Mouse (Mus musculus) gastrocnemius, postnatal 36 days (tissue): ENCODE data around the gene Lrrc51. TPM values are rescaled to one million over a fixed set of nuclear protein-coding genes. Genes with fewer than 3 reads are reported as not detected.
"Not testable (repeated sequence)": the region's sequence is repeated elsewhere in the genome, so short reads cannot be mapped to it uniquely, and the experiment has no call there.

Experiments
- DNase-seq, 2 experiments: peaks; one replicate each; pipeline ENCODE4 v3.0.0; 2022
- intact Hi-C: fragments of 180-260 bp; cut with DNase I; formaldehyde crosslinking; loops from one replicate; pipeline ENCODE4 v1.15.1; 2025
- total RNA-seq, 2 experiments: library from RNA; stranded (reverse); gene quantifications; 2 replicates each; pipeline ENCODE4 v1.2.3; 2021

The Lrrc51 gene
- total RNA-seq, 2 experiments from 2014 or later: 2.9 to 3.2 TPM

DNA sequence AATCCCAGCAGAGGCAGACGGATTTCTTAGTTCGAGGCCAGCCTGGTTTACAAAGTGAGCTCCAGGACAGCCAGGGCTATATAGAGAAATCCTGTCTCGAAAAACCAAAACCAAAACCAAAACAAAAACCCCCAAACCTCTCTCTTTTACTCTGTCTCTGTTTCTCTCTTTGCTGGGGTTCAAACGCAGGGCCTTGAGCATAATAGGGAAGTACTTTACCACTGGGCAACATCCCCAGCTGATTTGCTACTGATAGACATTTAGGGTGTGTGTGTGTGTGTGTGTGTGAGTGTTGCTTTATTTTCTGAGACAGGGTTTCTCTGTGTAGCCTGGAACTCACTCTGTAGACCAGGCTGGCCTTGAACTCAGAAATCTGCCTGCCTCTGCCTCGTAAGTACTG is 15.3 kb upstream of the Lrrc51 start:
- intact Hi-C loops, DNase-seq: not testable (repeated sequence)

DNA sequence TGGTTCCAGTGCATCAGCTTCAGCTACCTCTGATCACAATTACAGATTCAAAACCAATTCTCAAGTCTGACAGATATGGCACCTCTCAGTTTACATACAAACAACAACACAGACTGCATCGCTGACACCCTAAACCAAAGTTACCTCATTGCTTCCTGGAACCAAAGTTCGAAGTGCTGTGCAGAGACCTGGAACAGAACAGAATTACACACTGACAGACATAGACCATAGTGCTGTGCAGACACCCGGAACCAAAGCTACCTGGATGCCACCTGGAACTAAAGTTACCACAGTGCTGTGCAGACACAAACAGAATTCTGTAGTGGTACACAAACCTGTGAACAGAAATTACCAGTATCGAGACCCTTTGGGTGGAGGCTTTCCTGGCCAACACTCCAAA is 6.1 kb upstream of the Lrrc51 start:
- intact Hi-C loops: no loop called here
- DNase-seq: no peak

DNA sequence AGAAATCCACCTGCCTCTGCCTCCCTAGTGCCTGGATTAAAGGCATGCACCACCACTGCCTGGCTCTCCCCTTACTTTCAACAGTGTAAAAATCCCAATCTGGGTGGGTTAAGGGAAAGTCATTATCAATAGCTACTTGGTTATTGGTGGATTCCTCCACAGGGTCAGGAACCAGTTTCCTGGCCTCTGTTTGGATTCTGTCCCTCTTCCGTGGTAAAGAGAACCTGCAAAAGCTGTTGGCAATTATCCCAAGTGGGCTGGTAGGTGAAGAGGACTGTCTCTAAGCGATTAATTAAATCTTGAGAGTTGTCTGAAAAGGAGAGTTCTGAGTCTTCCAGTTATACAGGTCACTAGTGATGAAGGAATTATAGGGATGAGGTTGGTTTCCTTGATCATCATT is 4.7 kb upstream of the Lrrc51 start:
- intact Hi-C loops: no loop called here
- DNase-seq: no peak

DNA sequence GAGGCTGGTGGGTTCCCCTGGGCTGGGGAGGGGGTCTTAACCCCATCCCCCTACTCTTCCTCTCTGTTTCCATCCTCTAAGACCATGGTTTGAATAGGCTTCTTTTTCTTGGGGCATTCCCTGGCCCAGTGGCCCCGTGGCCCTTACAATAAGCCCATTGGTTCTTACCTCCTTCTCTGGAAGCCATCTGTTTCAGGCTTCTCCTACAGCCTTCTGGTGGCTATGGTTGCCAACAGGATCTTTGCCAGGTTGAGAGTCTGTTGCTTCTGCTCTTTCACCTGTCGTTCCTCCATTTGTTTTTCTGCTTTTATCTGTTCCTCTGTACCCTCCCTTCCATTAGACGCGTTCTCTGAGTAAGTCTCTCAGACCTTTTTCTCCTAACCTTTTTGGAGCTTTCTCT is 3.9 kb upstream of the Lrrc51 start:
- no peak for DNase-seq
- intact Hi-C loops: no loop called here

DNA sequence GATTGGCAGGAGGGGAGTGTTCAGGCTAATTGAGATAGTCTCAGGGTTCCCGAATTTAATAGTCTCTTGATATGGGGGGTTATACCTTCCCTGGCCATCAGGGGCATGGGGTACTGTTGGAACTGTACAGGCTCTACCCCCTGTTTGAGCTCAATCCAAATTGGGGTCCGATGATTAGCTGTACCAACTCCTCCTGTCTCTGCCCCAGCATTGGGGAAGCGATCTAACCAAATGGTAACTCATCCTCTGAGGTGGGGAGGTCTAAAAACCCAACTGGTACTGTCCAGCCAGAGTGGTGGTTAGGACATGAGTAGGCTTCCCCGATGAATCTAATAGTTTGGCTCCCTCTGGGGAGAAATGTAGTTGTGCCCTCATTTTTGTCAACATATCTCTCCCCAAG is 3.3 kb upstream of the Lrrc51 start:
- intact Hi-C loops: no loop called here
- no peak for DNase-seq

DNA sequence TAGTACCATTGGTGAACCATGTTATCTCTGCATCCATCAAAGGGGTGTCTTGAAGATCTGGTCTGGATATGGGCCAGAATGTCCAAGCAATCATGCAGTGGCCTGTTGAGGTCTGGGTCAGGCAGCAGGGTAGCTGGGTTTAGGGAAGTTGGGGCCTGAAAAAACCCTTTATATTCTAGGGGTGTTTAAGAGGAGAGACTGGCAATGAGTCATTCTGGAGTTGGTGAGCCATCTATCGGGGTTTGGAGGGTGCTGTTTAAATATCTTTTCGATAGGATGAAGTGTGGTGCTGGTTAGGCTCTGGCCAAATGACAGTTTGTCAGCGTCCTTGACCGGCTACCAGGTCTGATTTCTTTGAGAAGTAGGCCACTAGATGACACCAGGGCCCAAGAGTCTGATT is 2.3 kb upstream of the Lrrc51 start:
- intact Hi-C loops: no loop called here

DNA sequence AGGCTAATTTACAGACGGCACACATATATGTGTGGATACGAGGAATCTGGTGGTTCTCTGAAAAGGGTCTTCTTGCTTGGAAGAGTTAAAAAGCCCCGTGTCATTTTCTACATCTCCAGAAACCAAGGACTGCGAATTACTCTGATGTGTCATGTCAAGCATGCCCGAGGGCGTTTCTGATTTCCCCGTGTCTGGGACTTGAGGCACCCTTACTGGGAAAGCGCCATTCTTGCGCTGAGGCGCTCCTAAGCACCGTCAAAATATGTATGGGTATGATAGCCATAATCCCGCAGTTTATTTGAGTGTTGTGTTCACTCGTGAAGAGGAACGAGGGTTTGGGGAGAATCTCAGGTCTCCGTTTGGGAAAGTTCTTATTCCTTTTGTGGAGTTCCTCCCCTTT is 395 bp downstream of the Lrrc51 start:
- no peak for DNase-seq
- intact Hi-C loops: no loop called here

More for the DNA sequence above, 2.3 kb upstream of the Lrrc51 start:
- DNase-seq: no peak

DNA sequence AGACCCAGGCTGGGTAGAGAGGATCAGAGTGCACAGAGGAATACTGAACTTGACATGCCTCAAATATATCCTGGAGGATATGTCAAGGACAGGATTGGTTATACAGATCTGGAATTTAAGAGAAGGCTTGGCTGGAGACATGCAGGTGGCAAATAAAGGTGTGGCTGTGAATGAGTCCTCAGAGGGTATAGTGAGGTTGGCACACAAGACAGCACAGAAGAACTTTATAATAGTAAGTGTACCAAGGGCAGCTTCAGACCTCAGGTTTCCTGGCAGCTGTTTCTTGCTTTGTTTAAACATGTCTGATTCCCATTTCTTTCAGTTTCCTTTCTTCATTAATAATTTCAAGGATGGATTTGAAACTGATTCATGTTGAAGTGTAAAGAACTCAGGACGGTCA is 1.1 kb downstream of the Lrrc51 start:
- intact Hi-C loops: no loop called here
- DNase-seq: no peak

DNA sequence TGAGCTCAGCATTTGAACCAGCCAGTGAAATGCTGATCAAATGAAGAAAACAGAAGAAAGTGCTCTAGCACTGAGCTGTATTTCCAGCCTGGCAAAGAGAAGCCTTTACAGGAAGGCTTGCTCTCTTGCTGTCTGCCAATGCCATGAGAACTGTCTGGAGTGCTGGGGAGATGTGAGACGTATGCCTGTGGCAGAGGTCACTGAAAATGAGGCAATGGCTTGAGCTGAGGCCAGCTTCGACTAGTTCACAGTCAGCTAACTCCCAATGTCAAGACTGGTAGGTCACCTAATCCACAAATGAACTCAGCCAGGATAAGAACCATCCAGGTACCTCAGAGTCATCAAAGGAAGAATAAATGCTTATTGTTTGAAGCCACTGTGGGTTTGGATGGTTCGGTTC is 5.6 kb downstream of the Lrrc51 start:
- DNase-seq: no peak
- intact Hi-C loops: no loop called here

DNA sequence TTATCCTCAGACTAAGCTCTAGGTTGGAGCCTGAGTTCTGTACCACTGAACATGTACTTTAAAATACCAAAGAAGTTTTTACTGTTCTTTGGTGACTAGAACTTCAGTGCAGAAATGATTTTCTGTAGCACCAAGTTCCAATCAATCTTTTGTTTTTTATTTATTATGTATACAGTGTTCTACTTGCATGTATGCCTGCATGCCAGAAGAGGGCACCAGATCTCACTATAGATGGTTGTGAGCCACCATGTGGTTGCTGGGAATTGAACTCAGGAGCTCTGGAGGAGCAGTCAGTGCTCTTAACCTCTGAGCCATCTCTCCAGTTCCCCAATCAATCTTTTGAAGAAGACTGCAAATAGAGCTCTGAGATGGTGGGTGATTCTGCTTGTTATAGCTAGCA is 7.8 kb downstream of the Lrrc51 start:
- DNase-seq, intact Hi-C loops: not testable (repeated sequence)

DNA sequence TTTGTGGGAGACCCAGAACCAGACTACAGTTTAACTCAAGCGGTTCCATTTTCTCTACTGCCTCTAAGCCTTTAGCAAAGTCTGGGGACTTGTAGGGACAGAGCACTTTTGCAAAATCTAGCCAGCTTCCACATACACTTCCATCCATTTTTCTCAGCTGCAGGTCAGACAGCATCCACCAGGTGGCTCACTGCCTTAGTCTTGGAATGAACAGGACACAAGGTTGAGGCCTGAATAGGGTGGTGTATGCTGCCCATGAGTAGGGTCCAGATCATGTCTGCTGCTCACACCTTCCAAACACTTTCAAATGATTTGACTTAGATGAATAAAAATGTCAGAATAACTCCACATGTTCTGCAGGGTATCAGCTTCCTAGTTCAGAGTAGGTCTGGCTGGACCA is 15.6 kb downstream of the Lrrc51 start:
- peak; percentile 36 to 52 for DNase-seq
- intact Hi-C loops: loop anchor here (5.0 kb wide), 3 partner anchors 54 to 159 kb away; no protein-coding TSS in a partner anchor

DNA sequence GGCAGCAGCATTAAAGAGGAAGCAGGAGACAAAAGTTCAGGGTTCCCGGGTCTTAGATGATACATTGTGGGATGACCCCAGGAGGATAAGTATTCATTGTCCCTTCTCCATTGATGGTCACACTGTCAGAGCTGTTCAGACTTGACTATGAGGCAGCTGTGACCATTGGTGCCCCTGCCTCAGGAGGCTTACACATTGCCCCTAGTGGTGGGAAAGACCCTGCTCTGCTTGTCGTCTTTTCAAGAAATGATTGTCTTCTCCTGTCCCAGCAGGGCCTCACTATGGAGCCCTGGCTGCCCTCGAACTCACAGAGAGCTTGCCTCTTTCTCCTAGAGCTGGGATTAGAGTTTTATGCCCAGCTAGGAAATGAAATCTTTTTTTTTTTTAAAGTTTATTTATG is 21.7 kb downstream of the Lrrc51 start:
- intact Hi-C loops: no loop called here
- no peak for DNase-seq

DNA sequence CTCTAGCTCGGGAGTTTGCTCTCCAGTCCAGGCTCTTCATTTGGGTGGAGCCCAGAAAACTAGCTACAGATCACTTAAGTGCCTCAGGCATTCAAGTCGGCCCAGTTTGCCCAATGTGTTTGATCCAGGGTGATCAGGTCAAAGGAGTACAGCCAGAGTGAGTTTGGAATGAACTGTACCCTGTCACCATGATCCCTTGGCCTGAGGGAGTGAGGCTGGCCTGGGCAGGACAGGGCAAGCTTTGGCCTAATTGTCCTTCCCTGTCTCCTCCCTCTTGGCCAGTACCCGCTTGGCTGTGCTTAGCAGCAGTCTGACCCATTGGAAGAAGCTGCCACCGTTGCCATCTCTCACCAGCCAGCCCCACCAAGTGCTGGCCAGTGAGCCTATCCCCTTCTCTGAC is 23.6 kb downstream of the Lrrc51 start:
- intact Hi-C loops: no loop called here

DNA sequence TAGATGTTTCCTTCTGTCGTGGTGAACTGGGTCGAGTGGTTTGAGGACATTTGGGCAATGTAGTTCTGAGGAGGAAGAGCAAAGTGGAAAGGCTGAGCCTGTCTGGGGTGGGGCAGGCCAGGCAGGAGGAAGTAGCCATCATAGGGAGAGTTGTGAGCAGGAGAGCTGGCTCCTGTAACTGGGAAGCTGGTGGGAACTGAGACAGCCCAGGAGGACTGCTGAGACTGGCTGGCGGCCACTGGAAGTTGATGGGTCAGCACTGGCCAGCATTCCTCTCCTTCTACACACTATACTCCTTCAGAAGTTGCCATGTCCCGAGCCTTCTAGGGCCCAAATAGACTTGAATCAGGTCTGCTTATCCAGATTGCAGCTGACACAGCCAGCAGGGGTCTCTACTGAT is 25.3 kb downstream of the Lrrc51 start:
- peak in 1 of 2 experiments; percentile 43 for DNase-seq

More for the DNA sequence above, 23.6 kb downstream of the Lrrc51 start:
- peak; percentile 27 to 44 for DNase-seq

DNA sequence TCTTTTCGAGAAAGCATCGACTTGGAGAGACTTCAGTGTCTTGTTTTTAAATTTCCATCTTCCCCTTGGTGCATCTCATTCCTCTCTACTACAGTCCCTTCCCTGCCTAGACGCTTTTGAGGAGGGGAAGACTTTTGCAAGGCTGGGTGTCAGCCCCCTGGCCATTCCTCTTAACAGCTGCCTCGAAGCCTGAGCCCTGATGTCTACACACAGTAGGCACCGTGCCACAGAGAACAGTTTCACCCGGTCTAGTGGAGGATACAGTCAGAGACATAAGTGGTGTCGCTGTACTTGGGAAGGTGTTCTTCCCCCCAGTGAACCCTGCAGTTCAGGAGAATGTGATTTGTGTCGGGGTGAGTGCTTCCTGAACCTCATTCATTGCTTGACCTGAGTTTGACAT is 27.0 kb downstream of the Lrrc51 start:
- intact Hi-C loops: no loop called here
- no peak for DNase-seq

More for the DNA sequence above, 25.3 kb downstream of the Lrrc51 start:
- intact Hi-C loops: no loop called here

DNA sequence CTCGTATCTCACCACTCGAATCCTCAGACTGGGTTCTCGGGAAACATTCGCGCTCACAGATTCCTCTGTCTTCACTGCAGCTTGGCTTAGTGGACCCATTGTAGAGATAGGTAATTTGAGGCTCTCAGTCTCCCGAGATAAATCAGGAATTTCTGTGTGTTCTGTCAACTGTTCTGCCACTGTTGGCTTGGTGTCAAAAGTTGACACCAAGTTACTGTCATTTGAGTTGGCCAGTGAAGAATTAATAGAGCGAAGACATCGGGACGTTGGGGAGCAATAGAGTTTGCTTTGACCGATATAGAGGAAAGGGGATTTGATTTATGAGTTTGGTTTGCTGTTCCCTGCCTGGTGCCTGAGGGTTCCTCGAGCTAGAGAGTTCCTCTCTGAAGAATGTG is 27.4 kb downstream of the Lrrc51 start, which contains the start of gene Tomt:
TSS of gene Tomt (minus strand) at position 73 of the 395 bp plus-strand sequence.
- intact Hi-C loops: no loop called here
- no peak for DNase-seq

DNA sequence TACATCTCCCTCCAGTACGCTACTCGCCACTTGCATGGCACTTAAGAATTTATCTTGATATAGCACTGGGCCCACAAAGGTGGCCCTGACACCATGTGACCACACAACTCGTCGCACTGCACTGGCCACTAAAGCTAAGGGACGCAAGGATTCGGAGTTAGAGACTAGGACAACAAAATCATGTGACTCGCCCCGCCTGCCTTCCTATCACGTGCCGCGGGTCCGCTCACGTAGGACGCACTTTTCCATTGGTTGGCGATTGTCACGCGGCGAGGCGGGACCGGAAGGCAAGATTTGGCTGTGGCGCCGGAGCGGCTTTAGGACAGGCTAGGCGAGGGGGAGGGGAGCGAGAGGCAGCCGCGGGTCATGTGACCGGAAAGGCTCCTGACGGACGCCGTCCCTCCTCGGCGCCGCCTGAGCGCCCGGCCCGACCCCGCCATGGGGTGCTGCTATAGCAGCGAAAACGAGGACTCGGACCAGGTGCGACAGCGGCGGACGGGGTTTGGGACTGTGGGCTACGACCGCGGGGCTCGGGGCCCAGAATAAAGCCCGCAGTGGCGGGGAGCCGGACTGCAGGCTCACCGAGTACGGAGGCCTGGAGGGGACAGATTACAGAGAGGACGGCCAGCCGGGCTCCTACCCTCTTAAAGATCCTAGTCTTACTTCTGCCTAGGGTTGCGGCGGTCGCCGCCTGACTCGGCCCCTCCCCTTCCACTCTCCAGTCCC is 28.0 kb downstream of the Lrrc51 start, which contains the start of gene Lamtor1:
TSS of gene Lamtor1 (plus strand) at position 344 of the 726 bp plus-strand sequence.
- DNase-seq: peak; percentile 98 to 99
- intact Hi-C loops: no loop called here

DNA sequence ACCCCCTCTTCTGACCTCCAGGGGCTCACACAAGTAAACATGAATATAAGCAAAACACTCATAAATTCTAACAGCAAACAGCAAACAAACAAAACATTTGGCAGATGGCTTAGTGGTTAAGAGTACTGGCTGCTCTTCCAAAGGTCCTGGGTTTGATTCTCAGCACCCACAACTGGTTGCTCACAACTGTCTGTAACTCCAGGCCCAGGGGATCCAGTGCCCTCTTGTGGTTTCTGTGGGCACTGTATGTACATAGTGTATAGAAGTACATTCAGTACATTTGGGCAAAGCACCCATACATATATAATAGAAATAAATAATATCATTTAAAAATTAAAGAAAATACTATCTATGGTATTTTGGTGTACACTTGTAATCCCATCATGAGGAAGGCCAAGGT is 30.8 kb downstream of the Lrrc51 start:
- no peak for DNase-seq
- intact Hi-C loops: no loop called here

DNA sequence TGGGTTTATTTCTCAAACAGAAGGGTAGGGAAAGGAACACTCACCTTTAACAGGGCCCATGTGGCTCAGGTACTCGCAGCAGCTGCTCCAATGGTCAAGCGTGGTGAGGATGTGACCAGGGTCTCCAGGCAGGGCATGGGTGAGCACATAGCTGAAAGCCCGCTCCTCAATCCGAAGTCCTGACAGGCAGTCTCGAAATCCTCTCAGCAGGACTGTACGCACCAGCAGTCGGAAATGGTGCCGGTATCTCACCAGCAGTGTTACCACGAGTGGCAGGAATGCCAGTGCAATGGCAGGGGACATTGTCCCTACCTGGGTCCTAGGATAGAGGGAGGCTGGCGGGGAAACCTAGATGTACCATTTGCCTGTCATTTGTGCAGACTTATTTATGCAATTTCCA is 31.7 kb downstream of the Lrrc51 start:
- intact Hi-C loops: no loop called here
- no peak for DNase-seq

DNA sequence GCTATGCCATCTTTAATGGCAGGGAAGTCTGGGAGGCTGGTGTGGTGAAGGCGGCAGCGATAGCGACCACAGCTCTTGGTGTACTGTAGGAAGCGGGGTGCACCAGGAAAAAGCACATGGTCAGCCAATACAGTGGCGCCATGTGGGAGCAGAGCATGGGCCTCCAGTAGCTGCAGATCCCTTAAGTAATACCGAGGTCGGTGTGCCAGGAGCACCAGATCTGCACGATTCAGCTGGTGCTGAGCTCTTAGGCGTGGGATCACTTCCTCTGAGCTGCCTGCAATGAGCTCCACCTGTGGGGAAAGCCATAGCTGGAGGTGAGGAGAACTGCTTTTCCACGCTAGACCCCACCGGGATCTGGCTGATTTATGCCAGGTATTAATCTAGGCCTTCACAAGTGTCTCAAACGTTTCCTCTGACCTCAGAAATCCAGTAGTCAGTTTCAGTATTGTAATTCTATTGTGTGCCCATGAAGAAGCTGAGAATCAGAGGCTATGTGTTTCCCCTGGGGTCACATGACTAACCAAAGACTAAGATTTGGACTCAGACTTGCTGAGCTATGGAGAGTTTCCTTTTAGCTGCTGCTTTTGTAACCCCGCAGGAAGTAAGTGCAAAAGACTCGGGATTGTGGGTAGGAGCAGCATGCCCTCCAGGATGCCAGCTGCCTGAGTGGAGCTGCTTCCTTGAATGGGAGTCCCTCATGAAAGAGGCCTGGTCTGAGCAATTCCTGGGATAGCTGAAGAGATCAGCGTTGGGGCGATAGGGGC is 33.2 kb downstream of the Lrrc51 start:
- intact Hi-C loops: no loop called here
- no peak for DNase-seq
